Mouse (Mus musculus): ENCODE measurements at regions not wholly inside any gene's neighbourhood (a gene's known extent, or its start where the extent isn't known, plus 50 kb on each side); places are given as distances from the start of the nearest gene placed in this dataset.

DNA sequence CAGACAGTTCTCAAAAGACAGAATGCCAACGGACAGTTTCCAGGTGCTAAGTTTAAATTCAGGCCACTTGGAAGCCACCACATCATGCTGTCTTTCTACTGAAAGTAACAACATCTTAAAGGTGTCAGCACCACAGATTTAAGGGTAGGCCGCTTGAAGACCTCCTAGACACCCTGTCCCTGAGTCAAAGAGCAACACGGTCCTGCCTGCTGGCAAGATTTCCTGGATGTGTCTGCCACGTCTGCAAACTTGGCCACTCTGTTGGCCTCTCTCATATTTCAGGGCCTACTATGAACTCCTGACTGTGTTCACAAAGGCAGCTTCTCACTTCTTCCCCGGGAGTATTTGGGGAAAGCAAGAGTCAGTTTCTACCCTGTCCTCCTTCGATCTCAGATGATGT is 194.7 kb upstream of the Esrrg start:
- DNase-seq = no peak

DNA sequence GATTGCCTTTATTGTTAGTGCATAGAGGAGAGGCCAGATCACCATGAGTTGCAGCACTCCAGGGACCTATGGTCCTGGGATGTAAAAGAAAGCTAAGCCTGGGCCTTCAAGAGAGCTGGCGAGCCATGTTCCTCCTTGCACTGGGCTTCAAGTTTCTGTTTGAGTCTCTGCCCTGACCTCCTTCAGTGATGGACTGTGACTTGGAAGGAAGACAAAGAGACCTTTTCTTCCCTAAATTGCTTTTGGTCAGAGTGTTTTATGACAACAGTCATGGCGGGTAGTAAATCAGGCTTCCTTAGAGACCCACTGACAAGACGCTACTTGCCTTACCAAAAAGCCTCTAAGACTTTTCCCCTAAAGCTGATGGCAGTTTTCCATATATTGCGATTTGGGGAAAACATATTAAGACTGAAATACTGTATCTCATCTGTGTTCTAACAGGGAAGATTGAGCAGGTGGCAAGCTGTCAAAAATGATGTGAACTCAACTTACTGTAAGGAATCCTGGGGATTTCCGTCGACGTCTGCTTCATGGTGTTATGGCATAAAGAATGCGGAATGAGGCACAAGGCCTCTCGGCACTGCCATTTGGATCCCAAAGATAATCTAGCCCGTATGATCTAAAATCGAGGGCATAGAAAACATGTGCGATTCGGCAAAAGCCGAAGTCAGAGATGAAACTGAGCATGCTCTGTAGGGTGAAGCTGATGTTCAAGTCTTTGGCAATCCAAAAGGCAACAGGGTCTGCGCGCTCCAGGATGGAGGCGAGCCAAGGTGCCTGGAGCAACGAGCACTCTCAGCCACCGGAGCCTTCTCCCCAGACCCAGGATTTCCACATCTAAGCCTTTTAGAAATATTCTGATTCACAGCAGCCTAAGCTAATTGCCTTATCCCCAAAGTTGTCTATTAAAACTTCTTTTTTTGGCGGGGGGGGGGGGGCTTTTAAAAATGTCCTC is 190.1 kb upstream of the Esrrg start:
- DNase-seq = no peak

DNA sequence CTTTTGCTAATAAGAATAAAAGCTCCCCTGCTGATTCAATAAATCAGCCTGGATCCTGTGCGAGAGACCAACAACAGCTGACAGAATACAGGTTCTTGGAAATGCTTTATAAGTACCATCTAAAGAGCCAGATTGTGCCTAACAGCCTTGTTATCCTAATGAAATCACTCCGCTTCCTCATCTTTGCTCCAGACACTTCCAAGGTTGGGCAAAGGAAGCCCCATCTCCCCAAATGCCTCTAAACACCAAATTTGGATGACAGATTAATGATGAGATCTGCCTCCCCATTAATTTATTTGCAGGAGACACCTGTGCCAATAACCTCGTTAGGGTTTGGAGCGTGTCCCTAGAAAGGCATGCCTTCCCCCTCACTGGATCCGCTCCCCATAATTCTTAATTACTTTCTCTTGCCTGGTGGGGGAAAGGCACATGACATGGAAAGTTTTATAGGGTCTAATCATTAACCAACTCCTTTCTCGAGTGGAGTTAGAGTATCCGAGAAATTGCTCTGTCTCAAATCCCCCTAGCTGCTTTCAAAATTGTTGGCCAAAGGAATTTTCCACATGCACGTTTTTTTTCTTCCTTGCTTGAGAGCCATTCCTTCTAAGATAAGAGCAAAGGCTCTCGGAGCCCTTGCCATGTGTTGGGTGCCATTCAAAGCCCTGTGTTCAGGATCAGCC is 179.9 kb upstream of the Esrrg start:
- DNase-seq = no peak

DNA sequence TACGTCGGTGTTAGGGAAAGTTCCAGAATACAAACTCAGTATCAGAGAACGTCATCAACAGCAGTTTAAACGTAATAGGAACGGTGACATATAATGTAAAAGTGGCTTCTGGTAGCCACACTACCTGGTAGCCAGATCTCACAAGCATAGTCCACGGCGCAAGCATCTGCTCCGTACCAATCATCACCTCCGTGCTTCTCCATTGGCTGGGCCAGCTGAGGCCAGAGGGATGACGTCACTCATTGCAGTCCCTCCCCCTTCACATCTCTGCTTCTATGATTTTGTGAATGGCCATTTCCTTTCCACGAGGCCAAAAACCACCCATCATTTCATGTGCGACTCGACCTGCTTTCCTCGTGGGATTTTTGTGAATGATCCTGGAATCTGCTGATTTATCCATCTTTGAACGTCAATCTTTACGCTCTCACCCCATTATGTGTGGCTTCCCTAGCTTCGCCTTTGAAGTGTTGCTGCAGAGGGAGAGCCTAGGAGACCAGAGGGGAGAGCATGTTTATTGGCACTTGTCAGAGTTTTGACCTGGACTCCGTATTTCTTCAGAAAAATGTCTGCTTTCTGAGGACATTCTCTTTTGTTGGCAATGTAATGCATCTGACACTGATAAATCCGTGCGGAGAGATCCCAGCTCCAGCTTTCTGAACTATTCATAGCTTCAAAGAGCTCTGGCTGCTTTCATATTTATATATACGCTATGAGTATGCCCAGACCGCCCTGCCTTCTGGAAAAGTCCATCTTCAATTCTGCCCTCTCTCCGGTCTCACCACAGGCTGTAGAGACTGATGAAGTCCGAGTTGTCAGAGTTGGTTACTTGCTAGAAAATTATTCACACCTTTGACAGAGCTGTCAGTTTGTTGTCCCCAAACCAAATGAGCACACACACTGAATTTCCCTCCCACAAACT is 174.6 kb upstream of the Esrrg start:
- DNase-seq = no peak

DNA sequence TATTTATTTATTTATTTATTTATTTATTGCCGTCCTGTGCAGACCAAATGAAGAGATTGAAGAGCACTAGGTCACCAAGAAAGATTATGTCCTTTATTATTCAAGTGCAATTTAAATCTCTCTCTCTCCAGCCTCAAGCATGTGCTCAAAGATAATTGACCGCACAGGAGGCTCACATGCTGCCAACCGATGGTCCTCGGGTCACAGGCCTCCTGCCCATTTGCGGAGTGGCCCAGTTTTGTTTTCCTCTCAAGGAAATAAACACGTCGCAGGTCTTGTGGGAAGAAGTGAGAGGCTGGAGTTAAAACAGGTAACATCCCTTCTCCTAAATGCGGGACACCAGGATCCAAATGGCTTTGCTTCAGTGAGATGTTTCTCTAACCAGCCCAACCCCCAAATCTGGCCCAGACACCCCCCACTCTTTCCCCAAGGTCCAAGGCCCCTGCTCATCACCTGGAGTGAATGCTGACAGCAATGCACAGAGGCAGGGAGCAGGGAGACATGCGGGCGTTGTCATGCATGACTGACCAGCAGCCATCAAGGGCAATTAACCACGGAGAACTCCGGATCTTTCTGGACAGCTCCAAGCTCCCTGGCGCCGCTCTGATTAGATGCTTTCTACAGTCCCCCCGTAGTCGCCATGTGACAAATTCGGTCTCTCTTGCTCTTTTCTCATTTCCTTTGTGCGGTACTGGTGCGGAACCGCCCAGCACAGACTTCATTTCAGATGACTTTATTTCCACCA is 169.2 kb upstream of the Esrrg start:
- DNase-seq = no peak

DNA sequence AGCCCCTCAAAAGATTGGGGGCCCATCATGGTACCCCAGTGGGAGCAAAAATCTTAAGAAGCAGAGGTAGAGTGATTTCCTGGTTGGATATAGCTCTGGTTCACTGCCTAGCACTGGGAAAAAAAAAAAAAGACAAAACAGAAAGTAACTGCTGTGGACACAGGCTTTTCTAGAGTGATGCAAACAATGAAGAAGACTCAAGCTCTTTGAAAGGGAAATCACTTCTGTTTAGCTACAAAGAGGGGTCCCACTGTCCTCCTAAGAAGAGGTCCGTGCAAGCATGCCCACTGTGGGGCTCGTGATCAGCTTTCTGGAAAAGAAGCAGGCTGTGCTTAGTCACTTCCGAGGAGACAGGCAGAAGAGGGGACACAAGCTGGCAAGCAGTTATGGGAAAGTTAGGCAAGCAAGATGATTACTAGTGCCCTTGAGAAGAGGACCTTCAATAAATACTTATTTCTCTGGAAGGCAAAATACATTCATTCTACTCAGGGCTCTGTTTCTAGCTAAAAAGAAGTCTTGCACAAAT is 166.9 kb upstream of the Esrrg start:
- no peak for DNase-seq

DNA sequence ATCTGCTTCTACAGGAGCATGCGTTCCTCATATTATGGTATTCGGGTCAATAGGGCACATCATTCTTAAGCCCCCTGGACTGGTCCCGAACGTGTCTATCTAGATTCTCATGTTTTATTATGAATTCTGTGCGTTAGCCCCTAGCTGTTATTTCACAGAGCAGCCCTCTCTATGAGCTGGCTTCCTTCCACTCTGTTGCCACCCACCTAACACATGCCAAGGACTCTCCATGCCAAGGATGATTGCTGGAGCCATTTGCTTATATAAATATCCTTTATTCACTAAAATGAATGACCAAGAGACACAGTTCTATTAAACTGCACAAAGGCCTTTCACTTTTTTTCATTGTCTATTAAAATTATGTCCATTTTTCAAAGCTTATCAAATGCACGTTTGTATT is 162.1 kb upstream of the Esrrg start:
- no peak for DNase-seq

DNA sequence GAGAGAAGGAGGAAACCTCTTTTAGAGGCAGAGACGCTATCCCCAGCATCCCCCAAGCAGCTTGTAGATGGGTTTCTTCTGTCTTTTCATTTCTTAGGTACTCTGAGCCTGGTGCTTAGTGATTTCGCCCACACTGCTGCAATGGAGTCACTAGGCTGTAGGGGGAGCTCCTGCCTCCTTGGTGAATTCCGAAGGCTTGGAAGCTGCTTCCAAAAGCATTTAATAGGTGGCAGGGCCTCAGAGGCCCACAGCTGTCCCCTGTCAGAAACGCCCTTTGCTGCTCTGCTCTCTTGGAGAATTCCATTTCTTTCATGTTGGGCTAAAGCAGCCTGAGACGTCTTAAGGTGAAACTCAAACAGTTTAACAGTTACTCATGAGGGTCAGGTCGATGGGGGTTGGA is 160.4 kb upstream of the Esrrg start:
- DNase-seq = peak; percentile 6 to 75

DNA sequence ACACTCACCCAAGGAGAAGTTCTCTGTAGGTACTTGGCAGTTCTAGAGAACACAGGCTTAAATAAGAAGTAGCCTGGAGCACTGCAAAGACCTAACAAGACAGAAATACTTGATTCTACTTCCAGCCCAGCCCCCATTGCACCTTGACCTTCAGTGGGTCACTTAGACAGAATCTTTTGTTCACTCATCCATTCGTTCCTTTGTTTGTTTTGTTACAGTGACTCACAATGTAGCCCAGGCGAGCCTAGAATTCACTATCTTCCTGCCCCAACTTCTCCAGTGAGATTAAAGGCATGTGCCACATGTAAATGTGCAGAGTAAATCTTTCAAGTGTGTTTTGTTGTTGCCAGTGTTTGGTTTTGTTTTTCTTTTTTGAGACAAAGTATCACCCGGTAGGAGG is 158.5 kb upstream of the Esrrg start:
- DNase-seq = no peak

DNA sequence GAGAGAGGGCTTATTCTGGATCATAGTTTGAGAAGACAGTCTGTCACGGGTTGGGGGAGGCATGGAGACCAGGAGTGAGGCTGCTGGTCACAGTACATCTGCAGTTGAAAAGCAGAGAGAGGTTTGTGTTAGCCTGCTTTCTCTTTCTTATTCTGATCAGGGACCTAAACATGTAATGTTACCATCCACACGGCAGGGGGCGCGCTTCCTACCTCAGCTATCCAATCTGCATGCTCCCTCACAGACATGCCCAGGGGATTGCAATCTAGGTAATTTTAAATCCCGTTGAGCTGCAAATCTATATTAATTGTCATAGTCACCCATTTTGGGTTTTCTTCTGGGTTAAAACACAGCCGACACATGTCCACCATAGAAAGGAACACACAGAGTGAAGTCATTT is 156.4 kb upstream of the Esrrg start:
- peak; percentile 7 to 38 for DNase-seq

DNA sequence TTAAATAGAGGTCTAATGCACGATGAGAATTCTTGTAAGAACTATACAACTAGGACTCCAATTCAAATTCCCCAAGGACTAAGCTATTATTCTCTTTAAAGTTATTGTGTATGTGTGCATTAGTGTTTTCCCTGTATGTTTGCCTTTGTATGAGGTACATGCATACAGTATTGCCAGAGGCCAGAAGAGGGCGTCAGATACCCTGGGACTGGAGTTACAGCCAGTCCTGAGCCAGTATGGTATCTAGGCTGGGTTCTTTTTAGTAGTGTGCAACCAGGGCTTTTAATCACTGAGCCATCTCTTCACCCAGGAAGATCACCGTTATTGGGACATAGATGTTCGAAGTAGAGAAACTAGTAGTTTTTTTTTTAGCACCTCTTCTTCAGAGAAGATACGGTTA is 154.2 kb upstream of the Esrrg start:
- DNase-seq = peak in 1 of 2 experiments; percentile 26

DNA sequence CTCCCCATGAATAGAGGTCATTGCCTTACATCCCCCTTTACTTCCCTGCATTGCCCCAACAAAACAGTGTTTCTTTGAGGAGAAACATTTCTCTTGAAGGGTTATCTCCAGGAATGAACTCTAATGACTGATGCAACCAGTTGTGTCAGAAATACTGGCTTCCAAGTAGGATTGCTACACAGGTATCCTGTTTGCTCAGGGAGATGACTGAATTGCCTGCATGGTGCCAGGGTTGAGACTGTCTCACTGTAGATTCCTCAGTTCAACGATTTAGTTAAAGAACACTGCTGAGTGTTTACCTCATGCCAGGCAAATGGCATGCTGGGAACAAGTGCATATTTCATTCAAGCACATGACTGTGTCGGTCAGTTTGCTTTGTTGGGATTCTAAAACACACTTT is 123.8 kb upstream of the Esrrg start:
- DNase-seq = no peak

DNA sequence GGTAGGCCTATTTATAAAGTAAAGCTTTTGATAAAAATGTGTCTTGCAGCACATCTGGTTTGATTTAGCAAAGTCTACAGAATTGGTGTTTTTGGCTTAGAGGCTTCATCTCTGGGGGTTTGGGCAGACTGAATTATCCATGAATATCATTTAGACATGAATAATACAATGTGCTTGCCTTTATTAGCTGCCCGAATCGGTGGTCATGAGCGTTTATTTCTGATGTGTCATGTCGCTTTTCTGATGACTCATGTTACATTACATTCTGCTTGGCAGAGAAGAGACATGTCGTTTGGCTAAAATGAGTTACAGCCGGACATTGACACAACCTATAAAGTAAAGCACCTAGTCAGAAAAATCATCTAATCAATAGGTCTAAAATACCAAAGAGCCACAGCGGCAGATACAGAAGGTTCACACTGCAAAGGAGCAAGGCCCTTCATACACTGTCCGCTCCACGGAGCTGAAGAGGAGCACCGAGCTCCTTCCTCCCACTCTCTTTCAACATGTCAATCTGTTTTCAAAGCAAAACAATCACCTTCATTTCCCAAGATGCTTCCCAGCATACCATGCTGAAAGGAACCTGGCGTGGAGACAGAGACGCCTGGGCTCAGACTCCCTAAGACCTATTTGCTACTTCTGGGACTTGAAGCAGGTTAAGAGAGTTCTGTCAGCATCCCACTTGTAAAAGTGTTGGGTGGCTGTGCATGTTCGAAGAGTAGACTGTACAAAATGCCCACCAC is 120.5 kb upstream of the Esrrg start:
- no peak for DNase-seq

DNA sequence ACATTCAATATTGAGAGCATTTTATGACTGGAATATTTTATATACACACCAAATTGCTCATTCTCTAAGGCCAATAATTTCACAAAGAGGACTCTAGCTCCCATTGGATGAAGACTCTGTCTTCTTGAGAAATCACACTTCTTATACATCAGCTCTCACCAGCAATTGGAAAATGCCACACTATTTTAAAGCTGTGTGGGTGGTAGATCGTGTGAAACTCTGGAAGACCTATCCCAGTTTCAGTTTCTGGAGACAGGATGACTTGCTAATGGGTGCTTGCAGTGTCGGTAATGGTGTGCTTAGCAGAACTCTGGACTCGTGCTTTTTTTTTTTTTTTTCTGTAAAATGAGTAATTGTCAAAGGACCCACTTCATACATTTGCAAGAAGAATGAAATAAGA is 119.1 kb upstream of the Esrrg start:
- no peak for DNase-seq

DNA sequence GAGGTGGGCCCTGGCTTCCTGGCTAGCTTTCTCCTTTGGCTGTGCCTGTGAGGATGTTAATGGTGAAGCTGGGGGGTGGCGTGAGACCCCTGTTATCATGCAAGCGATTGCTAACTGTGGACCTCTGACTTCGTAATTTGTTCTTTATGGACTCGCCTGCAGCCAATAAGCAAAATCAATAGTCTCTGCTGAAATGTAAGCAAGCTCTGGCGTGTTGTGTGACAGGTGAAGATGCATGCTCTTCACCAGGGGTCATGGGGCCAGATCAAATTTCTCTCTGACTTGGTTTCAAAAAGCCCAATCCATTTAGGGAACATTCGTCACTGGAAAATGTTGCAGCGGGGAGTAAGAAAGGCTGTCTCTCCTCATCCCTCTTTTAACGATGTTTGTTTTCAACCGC is 103.2 kb upstream of the Esrrg start:
- no peak for DNase-seq

DNA sequence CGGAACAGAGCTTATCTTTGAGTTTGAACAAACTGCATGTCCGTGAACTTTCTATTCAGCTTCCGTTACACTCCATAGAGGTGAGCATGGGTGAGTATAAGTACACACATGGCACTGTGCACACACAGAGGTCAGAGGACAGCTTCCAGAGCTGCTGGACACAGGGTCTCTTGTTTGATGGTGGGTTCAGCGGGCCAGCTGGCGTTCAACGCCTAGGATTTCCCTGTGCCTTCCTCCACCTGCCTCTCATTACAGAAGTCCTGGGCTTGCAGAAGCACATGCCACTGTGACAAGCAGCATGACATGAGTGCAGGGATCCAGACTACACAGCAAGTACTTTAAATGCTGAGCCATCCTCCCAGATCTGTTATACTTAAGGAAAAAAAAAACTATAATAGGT is 101.4 kb upstream of the Esrrg start:
- no peak for DNase-seq

DNA sequence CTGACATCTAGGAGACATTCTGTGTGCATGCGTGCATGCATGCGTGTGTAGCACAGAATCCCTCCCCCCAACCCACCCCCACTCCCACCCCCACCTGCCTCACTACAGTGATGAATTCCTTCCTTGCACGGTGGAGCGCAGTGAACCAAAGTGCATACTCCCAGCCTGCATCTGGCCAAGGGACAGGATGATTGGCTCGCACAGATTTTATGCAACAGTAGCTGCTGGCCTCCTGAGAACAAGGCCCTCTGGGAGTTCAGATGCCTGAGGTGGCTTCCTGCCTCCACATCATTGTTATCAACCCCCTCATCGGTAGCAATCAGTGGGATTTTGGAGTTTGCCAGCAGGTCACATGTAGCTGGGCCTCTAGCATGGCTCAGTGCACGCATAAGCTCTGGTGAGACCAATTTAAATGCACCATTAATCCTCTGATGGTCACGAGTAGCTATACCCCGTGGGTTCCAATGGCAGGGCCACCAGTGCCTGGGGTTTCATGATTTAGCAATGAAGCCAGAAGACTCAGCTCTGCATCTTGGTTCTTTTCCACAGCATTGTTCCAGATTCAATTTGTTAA is 77.2 kb upstream of the Esrrg start:
- no peak for DNase-seq

DNA sequence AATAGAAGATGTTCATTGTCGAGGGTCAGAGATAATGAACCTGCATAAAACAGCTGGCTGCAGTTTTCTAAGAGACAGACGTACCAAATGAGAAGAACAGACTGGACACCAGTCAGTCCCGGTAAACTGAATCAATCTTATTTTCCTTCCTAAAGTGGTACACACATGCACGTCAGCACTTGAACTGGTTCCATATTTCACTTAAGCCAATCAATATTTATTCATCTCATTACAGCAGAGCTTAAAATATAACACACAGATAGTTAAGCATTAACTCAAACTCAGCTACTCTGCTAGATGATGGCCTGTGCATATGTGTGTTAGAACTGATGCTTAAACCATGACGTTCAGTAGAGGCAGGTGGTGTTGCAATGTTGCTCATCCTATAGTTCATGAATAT is 72.3 kb upstream of the Esrrg start:
- DNase-seq = no peak

DNA sequence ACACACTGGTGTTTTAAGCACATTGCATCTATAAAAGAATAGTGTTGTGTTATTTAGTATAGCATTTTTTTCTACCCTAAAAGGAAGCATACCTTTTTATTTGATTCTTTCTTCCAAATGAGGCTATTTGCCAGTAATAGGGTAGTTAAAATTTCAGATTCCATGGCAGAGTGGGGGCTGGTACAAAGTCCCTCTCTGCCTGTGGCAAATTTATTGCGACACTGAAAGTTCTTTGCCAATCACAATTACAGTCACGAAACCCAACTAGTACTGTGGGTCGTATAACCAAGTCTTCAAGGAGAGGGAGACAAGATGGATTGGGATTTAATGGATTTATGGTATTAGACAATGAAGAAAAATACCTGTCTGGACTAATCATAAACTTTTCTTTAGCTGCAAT is 51.9 kb upstream of the Esrrg start:
- DNase-seq = no peak
